Mouse (Mus musculus): ENCODE measurements around the gene Spen. TPM values are rescaled to one million over a fixed set of nuclear protein-coding genes. Genes with fewer than 3 reads are reported as not detected.

Spen gene
- total and polyA plus RNA-seq, 2 experiments from 2014 or later, result 10.7 to 24.7 TPM

- no peaks in the 10 kb centered on the region for H3K4me1 ChIP-seq (ENCODE audit: insufficient read depth)
- no peak overlapping the region for H3K4me3 ChIP-seq (ENCODE audit: low read depth, low read length)
- no peak overlapping the region for H3K27ac ChIP-seq (ENCODE audit: low read depth, low read length)
- no peak for TF ChIP-seq CTCF (IDR thresholded peaks at IDR 0.05; ENCODE audit: low read depth)
- H3K9ac ChIP-seq, result no peak overlapping the region
- H3K27me3 ChIP-seq (ENCODE audit: insufficient read depth, low read length), result no peaks in the 10 kb centered on the region
- no peak for ATAC-seq
- no peaks in the 10 kb centered on the region for H3K9me3 ChIP-seq (ENCODE audit: low read length)
- WGBS, result 64% methylated on average over 14 of the region's 14 CpGs
- no peak overlapping the region for H3K4me2 ChIP-seq (ENCODE audit: low read depth)
- no peak for DNase-seq
- H3K36me3 ChIP-seq (ENCODE audit: insufficient read depth), result no peaks in the 10 kb centered on the region
Observed at GRCm38 (mm10) chr4:141432666-141433065, 105.7 kb downstream of the Spen start.

- no peaks in the 10 kb centered on the region for H3K27me3 ChIP-seq (ENCODE audit: insufficient read depth, low read length)
- TF ChIP-seq CTCF (IDR thresholded peaks at IDR 0.05; ENCODE audit: low read depth), result peak; percentile 78
Observed at GRCm38 (mm10) chr4:141430997-141431396, 107.4 kb downstream of the Spen start.

GRCm38 (mm10) chr4:141429847-141430246, 108.5 kb downstream of the Spen start:
- peaks cover 4% of the 10 kb centered on the region; the same call in 1 of the 2 replicates for H3K4me1 ChIP-seq (ENCODE audit: insufficient read depth)
- ATAC-seq (no peak), DNase-seq (no peak)
- H3K9me3 ChIP-seq (ENCODE audit: low read length), result no peaks in the 10 kb centered on the region
- no peaks in the 10 kb centered on the region for H3K27me3 ChIP-seq (ENCODE audit: insufficient read depth, low read length)
- H3K4me2 ChIP-seq (ENCODE audit: low read depth), result no peak overlapping the region
- WGBS, result 54% methylated on average over 9 of the region's 9 CpGs
- H3K36me3 ChIP-seq (ENCODE audit: insufficient read depth), result no peaks in the 10 kb centered on the region
- H3K27ac ChIP-seq (ENCODE audit: low read depth, low read length), result no peak overlapping the region
- H3K9ac ChIP-seq, result no peak overlapping the region
- no peak overlapping the region for H3K4me3 ChIP-seq (ENCODE audit: low read depth, low read length)
- peak; percentile 47 for TF ChIP-seq CTCF (IDR thresholded peaks at IDR 0.05; ENCODE audit: low read depth)

More at GRCm38 (mm10) chr4:141430997-141431396, 107.4 kb downstream of the Spen start:
- Histone ChIP-seq H3K9ac (no peak overlapping the region), H3K9me3 (ENCODE audit: low read length) (no peaks in the 10 kb centered on the region), H3K4me2 (ENCODE audit: low read depth) (no peak overlapping the region), H3K4me1 (ENCODE audit: insufficient read depth) (peaks cover 4% of the 10 kb centered on the region; the same call in 1 of the 2 replicates), H3K27ac (ENCODE audit: low read depth, low read length) (no peak overlapping the region), H3K36me3 (ENCODE audit: insufficient read depth) (no peaks in the 10 kb centered on the region), H3K4me3 (ENCODE audit: low read depth, low read length) (no peak overlapping the region)
- DNase-seq, result peak; percentile 57
- ATAC-seq, result no peak
- WGBS, result 42% methylated on average over 9 of the region's 9 CpGs

- H3K9me3 ChIP-seq (ENCODE audit: low read length), result no peaks in the 10 kb centered on the region
- ATAC-seq (no peak), DNase-seq (no peak)
- H3K4me1 ChIP-seq (ENCODE audit: insufficient read depth), result peaks cover 4% of the 10 kb centered on the region; the same call in 1 of the 2 replicates
- no peak overlapping the region for H3K9ac ChIP-seq
- 82% methylated on average over 6 of the region's 6 CpGs for WGBS
- H3K27me3 ChIP-seq (ENCODE audit: insufficient read depth, low read length), result no peaks in the 10 kb centered on the region
- no peak overlapping the region for H3K4me3 ChIP-seq (ENCODE audit: low read depth, low read length)
- no peaks in the 10 kb centered on the region for H3K36me3 ChIP-seq (ENCODE audit: insufficient read depth)
- no peak overlapping the region for H3K4me2 ChIP-seq (ENCODE audit: low read depth)
- no peak for TF ChIP-seq CTCF (IDR thresholded peaks at IDR 0.05; ENCODE audit: low read depth)
- no peak overlapping the region for H3K27ac ChIP-seq (ENCODE audit: low read depth, low read length)
Observed at GRCm38 (mm10) chr4:141429381-141429780, 109.0 kb downstream of the Spen start.

- Histone ChIP-seq H3K4me1 (ENCODE audit: insufficient read depth) (peaks cover 4% of the 10 kb centered on the region; the same call in 1 of the 2 replicates), H3K27me3 (ENCODE audit: insufficient read depth, low read length) (no peaks in the 10 kb centered on the region), H3K9me3 (ENCODE audit: low read length) (no peaks in the 10 kb centered on the region), H3K9ac (no peak overlapping the region), H3K36me3 (ENCODE audit: insufficient read depth) (no peaks in the 10 kb centered on the region), H3K4me3 (ENCODE audit: low read depth, low read length) (no peak overlapping the region), H3K4me2 (ENCODE audit: low read depth) (no peak overlapping the region), H3K27ac (ENCODE audit: low read depth, low read length) (no peak overlapping the region)
- DNase-seq, result no peak
- WGBS, result 78% methylated on average over 13 of the region's 13 CpGs
- TF ChIP-seq CTCF (IDR thresholded peaks at IDR 0.05; ENCODE audit: low read depth), result no peak
- ATAC-seq, result no peak
Observed at GRCm38 (mm10) chr4:141427921-141428320, 110.5 kb downstream of the Spen start.

- Histone ChIP-seq H3K9ac (0 out of 2 replicates have a peak overlapping the region, but pooled peaks have one; percentile 73), H3K4me3 (ENCODE audit: low read depth, low read length) (no peak overlapping the region), H3K27me3 (ENCODE audit: insufficient read depth, low read length) (no peaks in the 10 kb centered on the region), H3K4me1 (ENCODE audit: insufficient read depth) (peaks cover 4% of the 10 kb centered on the region; the same call in 1 of the 2 replicates), H3K27ac (ENCODE audit: low read depth, low read length) (no peak overlapping the region), H3K9me3 (ENCODE audit: low read length) (no peaks in the 10 kb centered on the region), H3K36me3 (ENCODE audit: insufficient read depth) (no peaks in the 10 kb centered on the region), H3K4me2 (ENCODE audit: low read depth) (no peak overlapping the region)
- 83% methylated on average over 10 of the region's 10 CpGs for WGBS
- TF ChIP-seq CTCF (IDR thresholded peaks at IDR 0.05; ENCODE audit: low read depth), result no peak
- no peak for ATAC-seq
- no peak for DNase-seq
Observed at GRCm38 (mm10) chr4:141426796-141427745, 111.3 kb downstream of the Spen start.
